Mouse (Mus musculus) thymus, adult 2 months (tissue): Measurements from ENCODE around the gene Hmg20b. TPM values are rescaled to one million over a fixed set of nuclear protein-coding genes. Genes with fewer than 3 reads are reported as not detected.

ENCODE experiments used
- DNase-seq: peaks from one replicate; pipeline ENCODE4 v3.0.0; 2021
- H3K27ac ChIP-seq: fragments of 200-500 bp; 2 replicates; pipeline ENCODE4 v1.5.1; 2012; ENCODE audit warnings: low read length, control low read depth; ENCODE audit not compliant: control insufficient read depth, insufficient read depth
- H3K27me3 ChIP-seq: fragments of 200-500 bp; 2 replicates; pipeline ENCODE4 v1.6.1; 2012; ENCODE audit warnings: mild to moderate bottlenecking, low read length, moderate library complexity, mixed read lengths; ENCODE audit not compliant: control insufficient read depth, insufficient read depth
- H3K36me3 ChIP-seq: fragments of 200-500 bp; 2 replicates; pipeline ENCODE4 v1.6.1; 2012; ENCODE audit warnings: mild to moderate bottlenecking, low read length, moderate library complexity; ENCODE audit not compliant: control insufficient read depth, insufficient read depth
- H3K4me1 ChIP-seq: fragments of 200-500 bp; replicated peaks from 2 replicates; pipeline ENCODE4 v1.6.1; 2012; ENCODE audit warnings: low read length; ENCODE audit not compliant: control insufficient read depth, insufficient read depth
- H3K4me3 ChIP-seq: fragments of 200-500 bp; 2 replicates; pipeline ENCODE4 v1.5.1; 2012; ENCODE audit warnings: mild to moderate bottlenecking, low read length, control low read depth, moderate library complexity; ENCODE audit not compliant: control insufficient read depth, insufficient read depth
- CTCF ChIP-seq: fragments of 200-500 bp; IDR thresholded peaks from 2 replicates; pipeline ENCODE4 v1.5.1; 2012; ENCODE audit warnings: mild to moderate bottlenecking, control low read depth, low read length, moderate library complexity, borderline replicate concordance; ENCODE audit not compliant: control insufficient read depth, poor library complexity, insufficient read depth; ENCODE audit errors: extremely low read depth
- POLR2A ChIP-seq: fragments of 200-500 bp; IDR thresholded peaks from 2 replicates; pipeline ENCODE4 v1.6.1; 2012; ENCODE audit warnings: mild to moderate bottlenecking, low read length, control low read depth, moderate library complexity; ENCODE audit not compliant: control insufficient read depth, poor library complexity, insufficient read depth; ENCODE audit errors: extremely low read depth
- WGBS: fragments of 180-500 bp; shearing (Covaris S2); methylation state at CpG from one replicate; pipeline ENCODE4 v1.1.7; 2018; 5-methylcytosine and 5-hydroxymethylcytosine counted together
- polyA plus RNA-seq: library from polyadenylated mRNA; depleted of rRNA; stranded (reverse); fragments of >200 nt; gene quantifications from 2 replicates; pipeline ENCODE4 v1.2.3, GENCODE M21; 2012

The Hmg20b gene
- polyA plus RNA-seq, 1 experiment: 199 TPM

DNA sequence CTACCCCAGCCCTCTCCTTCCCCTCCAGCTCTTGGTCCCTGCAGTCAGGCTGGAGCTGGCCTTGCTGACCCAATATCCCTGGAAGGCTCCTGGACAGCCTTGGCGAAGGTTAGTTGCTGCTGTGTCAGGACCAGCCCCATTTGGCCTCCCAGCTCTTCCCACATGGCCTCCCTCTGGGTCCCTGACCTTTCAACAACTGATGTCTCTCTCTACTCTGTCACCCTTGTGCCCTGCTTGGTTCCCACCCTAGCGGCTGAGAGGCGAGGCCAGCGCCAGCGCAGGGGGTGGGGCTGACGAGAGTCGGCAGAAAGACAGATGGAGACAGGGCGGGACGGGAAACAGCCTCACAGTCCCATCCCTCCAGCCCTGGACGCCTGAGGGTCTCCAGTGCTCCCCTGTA lies 21.9 kb downstream of the Hmg20b start, which contains the start of gene Tbxa2r:
TSS of gene Tbxa2r (plus strand) at position 346 of the 400 bp plus-strand sequence.
- peak; percentile 47; the same call in 1 of the 2 replicates for TF ChIP-seq POLR2A
- TF ChIP-seq CTCF: peak; percentile 65; the same call in 1 of the 2 replicates
- Histone ChIP-seq H3K27ac (peak within 1 kb of the TSS; percentile 96), H3K4me1 (peaks cover 61% of the 10 kb centered on the region), H3K4me3 (peak within 1 kb of the TSS; percentile 68), H3K27me3 (no peaks in the 10 kb centered on the region), H3K36me3 (peaks cover 56% of the 10 kb centered on the region)
- 2% methylated on average over 10 of the region's 10 CpGs for WGBS
- DNase-seq: peak; percentile 88

DNA sequence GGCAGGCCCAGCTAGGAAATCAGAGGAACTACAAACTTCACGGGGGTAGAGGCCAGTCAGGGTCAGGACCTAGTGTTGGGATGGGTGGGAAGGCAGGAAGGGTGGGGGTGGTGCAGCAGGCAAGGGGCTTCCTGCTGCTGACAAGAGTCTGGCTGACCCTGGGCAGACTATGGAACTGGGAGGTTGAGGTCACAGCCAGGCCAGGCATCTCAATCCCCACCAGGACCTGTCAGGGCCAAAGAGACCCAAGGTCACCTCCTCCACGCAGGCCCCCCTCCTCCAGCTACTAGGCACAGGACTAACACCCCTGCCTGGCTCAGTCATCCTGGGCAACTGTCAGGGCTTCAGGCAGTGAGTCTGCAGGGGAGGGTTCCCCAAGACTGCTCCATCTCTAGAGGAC lies 22.3 kb downstream of the Hmg20b start:
- Histone ChIP-seq H3K27ac (peak overlapping the region; percentile 96), H3K4me1 (peaks cover 60% of the 10 kb centered on the region), H3K36me3 (peaks cover 56% of the 10 kb centered on the region), H3K4me3 (peak overlapping the region; percentile 68), H3K27me3 (no peaks in the 10 kb centered on the region)
- TF ChIP-seq POLR2A (no peak), CTCF (no peak)
- 48% methylated on average over 2 of the region's 2 CpGs for WGBS
- no peak for DNase-seq

DNA sequence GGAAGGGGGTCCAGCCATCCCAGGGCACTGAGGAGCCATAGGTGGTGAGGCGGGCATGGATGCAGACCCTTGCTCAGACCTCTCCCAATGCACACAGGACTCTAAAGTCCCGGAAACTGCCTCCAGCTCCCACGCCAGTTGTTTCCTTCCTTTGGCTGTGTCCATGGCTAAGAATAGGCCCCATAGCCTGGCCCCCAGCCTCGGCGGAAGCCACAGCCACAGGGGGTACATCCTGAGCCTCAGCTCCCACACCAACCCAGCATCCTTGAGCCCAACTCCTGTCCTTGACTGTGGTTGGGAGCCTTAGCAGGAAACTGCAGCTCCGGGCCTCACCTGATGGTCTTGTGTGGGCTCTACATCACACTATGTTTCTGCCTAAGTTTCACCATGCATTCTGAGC lies 23.4 kb downstream of the Hmg20b start:
- 15% methylated on average over 6 of the region's 6 CpGs for WGBS
- H3K4me3 ChIP-seq: no peak overlapping the region
- peaks cover 54% of the 10 kb centered on the region for H3K4me1 ChIP-seq
- H3K27ac ChIP-seq: peak overlapping the region; percentile 20
- TF ChIP-seq POLR2A (no peak), CTCF (no peak)
- H3K36me3 ChIP-seq: peaks cover 52% of the 10 kb centered on the region
- DNase-seq: no peak
- no peaks in the 10 kb centered on the region for H3K27me3 ChIP-seq

DNA sequence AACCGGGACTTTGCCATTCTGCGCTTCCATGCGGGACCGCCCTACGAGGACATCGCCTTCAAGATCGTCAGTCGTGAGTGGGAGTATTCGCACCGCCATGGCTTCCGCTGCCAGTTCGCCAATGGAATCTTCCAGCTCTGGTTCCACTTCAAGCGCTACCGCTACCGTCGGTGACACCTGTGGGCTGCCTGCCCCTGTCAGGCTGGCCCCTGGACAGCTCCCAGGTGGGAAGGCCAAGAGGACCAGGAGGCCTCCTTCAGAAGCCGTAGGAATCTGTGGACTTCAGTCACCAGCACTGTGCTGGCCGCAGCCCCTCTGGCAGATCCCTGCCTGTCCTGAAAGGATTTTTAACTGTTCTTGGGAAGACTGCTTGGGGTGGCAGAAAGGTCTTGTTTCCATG lies 24.5 kb downstream of the Hmg20b start:
- no peak for DNase-seq
- Histone ChIP-seq H3K27me3 (no peaks in the 10 kb centered on the region), H3K36me3 (peaks cover 48% of the 10 kb centered on the region), H3K4me3 (no peak overlapping the region), H3K27ac (no peak overlapping the region), H3K4me1 (peaks cover 48% of the 10 kb centered on the region)
- WGBS: 97% methylated on average over 18 of the region's 18 CpGs
- no peak for TF ChIP-seq CTCF
- no peak for TF ChIP-seq POLR2A

DNA sequence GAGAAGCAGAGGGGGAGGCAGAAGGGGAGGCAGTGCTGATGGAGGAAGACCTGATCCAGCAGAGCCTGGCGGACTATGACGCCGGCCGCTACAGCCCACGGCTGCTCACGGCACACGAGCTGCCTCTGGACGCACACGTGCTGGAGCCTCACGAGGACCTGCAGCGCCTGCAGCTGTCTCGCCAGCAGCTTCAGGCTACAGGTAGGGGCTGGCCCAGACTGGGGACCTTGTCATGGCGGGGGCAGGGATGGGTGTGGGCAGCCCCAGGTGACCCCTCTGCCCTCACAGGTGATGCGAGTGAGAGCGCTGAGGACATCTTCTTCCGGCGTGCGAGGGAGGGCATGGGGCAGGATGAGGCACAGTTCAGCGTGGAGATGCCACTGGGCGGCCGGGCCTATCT lies 25.1 kb downstream of the Hmg20b start:
- H3K4me1 ChIP-seq: peaks cover 42% of the 10 kb centered on the region
- DNase-seq: no peak
- peaks cover 48% of the 10 kb centered on the region for H3K36me3 ChIP-seq
- 95% methylated on average over 21 of the region's 21 CpGs for WGBS
- H3K4me3 ChIP-seq: no peak overlapping the region
- no peak overlapping the region for H3K27ac ChIP-seq
- no peak for TF ChIP-seq POLR2A
- no peak for TF ChIP-seq CTCF
- no peaks in the 10 kb centered on the region for H3K27me3 ChIP-seq

DNA sequence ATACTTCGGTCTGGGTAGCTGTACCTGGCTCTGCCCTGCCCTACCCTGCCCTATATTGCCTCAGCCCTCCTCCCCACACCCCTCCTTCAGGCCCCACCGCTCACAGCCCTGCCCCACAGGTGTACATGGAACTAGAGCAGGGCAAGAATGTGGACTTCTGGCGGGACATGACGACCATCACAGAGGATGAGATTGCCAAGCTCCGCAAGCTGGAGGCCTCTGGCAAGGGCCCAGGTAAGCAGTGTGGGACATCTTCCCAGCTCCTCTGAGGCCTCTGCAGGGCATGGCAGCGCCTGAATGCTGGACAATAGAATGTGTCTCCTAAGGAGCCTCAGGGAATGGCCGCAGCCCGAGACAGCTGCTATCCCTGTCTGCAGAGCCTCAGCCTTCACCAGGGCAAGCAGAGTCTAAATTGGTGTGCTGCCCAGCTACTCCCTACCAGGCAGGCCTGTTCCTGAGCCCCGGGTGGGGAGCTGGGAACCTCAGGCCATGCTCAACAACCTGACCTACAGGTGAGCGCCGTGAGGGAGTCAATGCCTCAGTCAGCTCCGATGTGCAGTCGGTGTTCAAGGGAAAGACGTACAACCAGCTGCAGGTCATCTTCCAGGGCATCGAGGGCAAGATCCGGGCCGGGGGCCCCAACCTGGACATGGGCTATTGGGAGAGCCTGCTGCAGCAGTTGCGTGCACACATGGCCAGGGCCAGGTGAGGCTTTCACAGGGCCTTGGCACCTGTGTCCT lies 26.3 kb downstream of the Hmg20b start:
- Histone ChIP-seq H3K4me3 (no peak overlapping the region), H3K36me3 (peaks cover 48% of the 10 kb centered on the region), H3K27me3 (no peaks in the 10 kb centered on the region), H3K4me1 (peaks cover 43% of the 10 kb centered on the region), H3K27ac (no peak overlapping the region)
- no peak for DNase-seq
- no peak for TF ChIP-seq POLR2A
- no peak for TF ChIP-seq CTCF
- 97% methylated on average over 18 of the region's 18 CpGs for WGBS

DNA sequence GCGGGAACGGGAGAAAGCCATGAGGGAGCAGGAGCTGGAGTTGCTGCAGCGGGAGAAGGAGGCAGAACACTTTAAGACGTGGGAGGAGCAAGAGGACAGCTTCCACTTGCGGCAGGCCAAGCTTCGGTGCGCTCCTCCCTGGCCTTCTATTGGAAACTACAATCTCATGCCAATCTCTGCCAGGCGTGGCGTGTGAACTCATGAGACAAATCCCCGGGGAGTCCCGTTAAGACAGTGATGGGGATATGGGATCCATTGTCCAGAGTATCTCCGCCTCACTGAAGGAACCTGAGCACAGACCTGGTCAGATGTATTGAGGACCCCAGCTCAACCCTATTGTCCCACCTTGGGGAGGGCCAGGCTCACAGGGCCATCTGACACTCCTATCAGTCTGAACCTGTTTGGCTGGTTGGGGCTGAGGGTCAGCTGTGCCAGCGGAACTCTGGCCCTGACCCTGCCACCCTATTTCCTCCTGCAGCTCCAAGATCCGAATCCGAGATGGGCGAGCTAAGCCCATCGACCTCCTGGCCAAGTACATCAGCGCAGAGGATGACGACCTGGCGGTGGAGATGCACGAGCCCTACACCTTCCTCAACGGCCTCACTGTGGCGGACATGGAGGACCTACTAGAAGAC lies 27.0 kb downstream of the Hmg20b start:
- no peaks in the 10 kb centered on the region for H3K27me3 ChIP-seq
- H3K4me1 ChIP-seq: peaks cover 38% of the 10 kb centered on the region
- WGBS: 98% methylated on average over 23 of the region's 23 CpGs
- H3K4me3 ChIP-seq: no peak overlapping the region
- TF ChIP-seq CTCF (no peak), POLR2A (no peak)
- no peak overlapping the region for H3K27ac ChIP-seq
- DNase-seq: no peak
- H3K36me3 ChIP-seq: peaks cover 48% of the 10 kb centered on the region
